Mouse (Mus musculus) large intestine, adult 2 months (tissue): Measurements from ENCODE around the gene Gipc1. TPM values are rescaled to one million over a fixed set of nuclear protein-coding genes. Genes with fewer than 3 reads are reported as not detected.
A peak's percentile ranks its signal among the peaks of the same experiment; 100 is the strongest.

Experiments
- DNase-seq: peaks from one replicate; pipeline ENCODE4 v3.0.0-alpha.2; 2012; ENCODE audit warnings: low read depth, low spot score
- WGBS: fragments of 180-500 bp; shearing (Covaris S2); methylation state at CpG from one replicate; pipeline ENCODE4 v1.1.7; 2018; 5-methylcytosine and 5-hydroxymethylcytosine counted together
- polyA plus RNA-seq: library from polyadenylated mRNA; depleted of rRNA; stranded (reverse); fragments of >200 nt; gene quantifications from 2 replicates; pipeline ENCODE4 v1.2.3, GENCODE M21; 2012

The Gipc1 gene
- polyA plus RNA-seq, 1 experiment, result 46.4 TPM

- 28% methylated on average over 5 of the region's 5 CpGs for WGBS
- no peak for DNase-seq
Measured at GRCm38 (mm10) chr8:83639649-83640048, 12.8 kb upstream of the Gipc1 start.

GRCm38 (mm10) chr8:83647511-83647910, 5.0 kb upstream of the Gipc1 start:
- DNase-seq, result no peak
- WGBS, result 95% methylated on average over 11 of the region's 11 CpGs

GRCm38 (mm10) chr8:83648031-83648430, 4.4 kb upstream of the Gipc1 start:
- no peak for DNase-seq
- WGBS, result 97% methylated on average over 4 of the region's 4 CpGs

GRCm38 (mm10) chr8:83649699-83650098, 2.8 kb upstream of the Gipc1 start:
- WGBS, result 91% methylated on average over 6 of the region's 6 CpGs
- DNase-seq, result no peak

GRCm38 (mm10) chr8:83652744-83653661, 526 bp downstream of the Gipc1 start:
- no peak for DNase-seq
- 1% methylated on average over 46 of the region's 46 CpGs for WGBS

- 17% methylated on average over 10 of the region's 10 CpGs for WGBS
Measured at GRCm38 (mm10) chr8:83653662-83654017, 1.2 kb downstream of the Gipc1 start.

GRCm38 (mm10) chr8:83654725-83655124, 2.2 kb downstream of the Gipc1 start:
- no peak for DNase-seq
- 86% methylated on average over 6 of the region's 6 CpGs for WGBS

More at GRCm38 (mm10) chr8:83653662-83654017, 1.2 kb downstream of the Gipc1 start:
- DNase-seq, result no peak

GRCm38 (mm10) chr8:83656043-83656442, 3.6 kb downstream of the Gipc1 start:
- WGBS, result 91% methylated on average over 9 of the region's 9 CpGs
- no peak for DNase-seq

- WGBS, result 85% methylated on average over 13 of the region's 13 CpGs
- no peak for DNase-seq
Measured at GRCm38 (mm10) chr8:83656484-83657246, 4.2 kb downstream of the Gipc1 start.

GRCm38 (mm10) chr8:83660545-83660944, 8.1 kb downstream of the Gipc1 start:
- 46% methylated on average over 8 of the region's 8 CpGs for WGBS
- DNase-seq, result no peak

- WGBS, result 44% methylated on average over 22 of the region's 22 CpGs
- DNase-seq, result no peak
Measured at GRCm38 (mm10) chr8:83660995-83661680, 8.7 kb downstream of the Gipc1 start.

GRCm38 (mm10) chr8:83662421-83662826, 9.9 kb downstream of the Gipc1 start:
- peak; percentile 71 for DNase-seq
- 6% methylated on average over 4 of the region's 4 CpGs for WGBS

GRCm38 (mm10) chr8:83664096-83664495, 11.6 kb downstream of the Gipc1 start:
- WGBS, result 85% methylated on average over 13 of the region's 13 CpGs
- DNase-seq, result no peak

- DNase-seq, result no peak
Measured at GRCm38 (mm10) chr8:83664931-83665625, 12.6 kb downstream of the Gipc1 start.

GRCm38 (mm10) chr8:83665969-83666865, 13.7 kb downstream of the Gipc1 start, which contains the start of gene Ptger1:
TSS of gene Ptger1 (plus strand) at chr8:83666678.
- DNase-seq, result no peak
- 11% methylated on average over 14 of the region's 14 CpGs for WGBS

More at GRCm38 (mm10) chr8:83664931-83665625, 12.6 kb downstream of the Gipc1 start:
- WGBS, result 48% methylated on average over 2 of the region's 2 CpGs

GRCm38 (mm10) chr8:83666866-83667234, 14.4 kb downstream of the Gipc1 start:
- WGBS, result 85% methylated on average over 3 of the region's 3 CpGs

GRCm38 (mm10) chr8:83667526-83667925, 15.0 kb downstream of the Gipc1 start:
- no peak for DNase-seq
- 80% methylated on average over 10 of the region's 10 CpGs for WGBS

More at GRCm38 (mm10) chr8:83666866-83667234, 14.4 kb downstream of the Gipc1 start:
- no peak for DNase-seq
